26 mouse cellular contexts compared by ENCODE assay signal in the genomic region with DNA sequence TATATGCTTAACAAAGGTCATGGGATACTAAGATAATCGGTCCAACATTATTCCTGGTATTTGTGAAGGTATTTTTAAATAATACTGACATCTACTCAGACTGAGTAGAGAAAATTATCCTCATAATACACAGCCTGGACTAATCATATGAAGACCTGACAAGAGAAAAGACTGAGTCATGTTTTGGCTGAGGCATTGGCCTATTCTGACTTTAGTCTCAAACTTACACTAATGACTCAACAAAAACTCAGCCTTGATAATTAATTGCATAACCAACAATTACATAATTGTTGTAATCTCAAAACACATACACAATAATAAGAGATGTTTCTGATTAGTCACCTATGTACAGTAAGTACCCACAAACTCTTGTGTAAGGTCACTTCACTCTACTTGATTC.
"Had no signal": no experiment of that assay in that cellular context is flagged by ENCODE, and none has a peak within 500 bp of the region (broad histone marks: within the 10 kb centered on the region; RNA-seq: fewer than 3 reads in every experiment).

No protein-coding gene starts in this region.

- H3K36me3 ChIP-seq: heart, embryonic 10.5 days; heart, embryonic 12.5 days; hindbrain, embryonic 10.5 days; hindbrain, embryonic 12.5 days; intestine, embryonic 15.5 days; limb, embryonic 13.5 days; limb, embryonic 15.5 days; liver, embryonic 12.5 days had no signal

- ATAC-seq: hindbrain, embryonic 16.5 days; inflammation-experienced regulatory T-cells, adult 6 months; intestine, embryonic 15.5 days; intestine, postnatal 0 days; liver, embryonic 12.5 days had no signal

- H3K27me3 ChIP-seq: heart, embryonic 12.5 days; hindbrain, embryonic 12.5 days; intestine, embryonic 15.5 days; limb, embryonic 13.5 days; limb, embryonic 15.5 days; liver, embryonic 12.5 days had no signal

- H3K27ac ChIP-seq: heart, embryonic 10.5 days; hindbrain, embryonic 10.5 days; hindbrain, embryonic 12.5 days; hindbrain, embryonic 14.5 days; intestine, embryonic 15.5 days; kidney, postnatal 0 days; limb, embryonic 13.5 days; limb, embryonic 15.5 days; liver, embryonic 12.5 days; liver, embryonic 14.5 days had no signal

- H3K4me3 ChIP-seq: heart, embryonic 10.5 days; heart, embryonic 12.5 days; hindbrain, embryonic 10.5 days; hindbrain, embryonic 12.5 days; intestine, embryonic 15.5 days; limb, embryonic 13.5 days; limb, embryonic 15.5 days; liver, embryonic 12.5 days had no signal

- H3K9me3 ChIP-seq: heart, embryonic 10.5 days; heart, embryonic 12.5 days; hindbrain, embryonic 10.5 days; hindbrain, embryonic 12.5 days; intestine, embryonic 15.5 days; limb, embryonic 13.5 days; limb, embryonic 15.5 days; liver, embryonic 12.5 days had no signal

- H3K9ac ChIP-seq: heart, embryonic 12.5 days; hindbrain, embryonic 12.5 days; hindbrain, embryonic 14.5 days; intestine, embryonic 15.5 days; limb, embryonic 13.5 days; limb, embryonic 15.5 days; liver, embryonic 12.5 days; liver, embryonic 14.5 days had no signal

- DNase-seq: gastrocnemius, postnatal 10 days; gastrocnemius, postnatal 25 days; heart, adult 18-20 months; heart, postnatal 10 days; heart, postnatal 4 days; kidney, adult 18-20 months; kidney, adult 8-10 months; kidney, postnatal 14 days; kidney, postnatal 36 days; layer of hippocampus, adult 9-11 months; layer of hippocampus, postnatal 36 days; left cerebral cortex, postnatal 4 days had no signal

- H3K4me1 ChIP-seq: heart, embryonic 10.5 days; heart, embryonic 12.5 days; hindbrain, embryonic 10.5 days; hindbrain, embryonic 12.5 days; intestine, embryonic 15.5 days; limb, embryonic 13.5 days; limb, embryonic 15.5 days; liver, embryonic 12.5 days had no signal

- H3K4me2 ChIP-seq: heart, embryonic 12.5 days; hindbrain, embryonic 12.5 days; hindbrain, embryonic 14.5 days; intestine, embryonic 15.5 days; limb, embryonic 13.5 days; limb, embryonic 15.5 days; liver, embryonic 12.5 days had no signal
